Mouse (Mus musculus): ENCODE measurements around the gene Akap8. TPM values are rescaled to one million over a fixed set of nuclear protein-coding genes. Genes with fewer than 3 reads are reported as not detected.

Akap8 gene
- 143 and 145 TPM in 2 replicates for polyA plus RNA-seq (2016; fragmentation: Nextera tagmentation; extraction: Ambion mirVana)

DNA sequence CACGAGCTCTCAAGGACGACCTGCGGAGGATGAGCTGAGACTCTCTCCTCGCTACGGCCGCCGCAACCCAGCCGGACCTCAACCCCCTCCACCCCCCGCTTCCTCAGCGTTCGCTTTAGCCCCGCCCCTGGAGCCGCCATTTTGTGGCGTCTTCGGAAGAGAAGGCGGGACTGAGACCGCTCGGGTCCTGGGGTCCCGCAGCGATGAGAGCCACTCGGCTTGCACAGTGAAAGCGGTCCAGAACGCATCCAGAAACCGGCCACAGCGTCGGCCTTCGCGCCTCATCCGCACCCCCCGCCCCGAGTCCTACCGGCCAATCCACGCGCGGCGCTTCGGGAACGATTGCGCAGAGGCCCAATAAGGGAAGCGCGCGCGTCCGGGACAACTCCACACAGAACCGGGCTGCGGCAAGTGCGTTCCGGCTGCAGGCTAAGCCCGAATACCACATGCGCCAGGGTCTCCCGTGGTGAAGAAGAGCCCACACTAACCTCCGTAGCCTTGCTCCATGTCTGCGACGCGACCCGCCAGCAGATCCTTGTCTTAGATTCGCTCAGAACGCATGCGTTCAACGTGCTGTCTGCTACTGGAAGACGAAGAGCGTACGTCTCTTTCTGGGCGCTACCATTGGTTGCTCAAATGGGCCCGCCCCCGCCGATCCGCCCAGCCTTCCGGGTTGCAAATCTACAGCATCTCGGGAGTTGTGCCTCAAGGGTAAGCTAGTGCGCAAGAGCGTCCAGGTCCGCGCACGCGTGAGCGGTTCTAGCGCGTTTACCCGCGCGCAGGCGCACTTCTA, at the start of gene Akap8:
Akap8 (minus strand) TSS at position 642 of the 793 bp plus-strand sequence.
- ATAC-seq (ENCODE audit: low FRiP score): peak; percentile 98
- no peaks in the 10 kb centered on the region for H3K9me3 ChIP-seq
- peak within 1 kb of the TSS; percentile 96 for H3K4me3 ChIP-seq (replicated peaks)
- H3K27me3 ChIP-seq: no peaks in the 10 kb centered on the region
- WGBS: under 1% methylated on average over 81 of the region's 83 CpGs
- peak within 1 kb of the TSS; percentile 88 for H3K9ac ChIP-seq
- peak within 1 kb of the TSS; percentile 94 for H3K4me2 ChIP-seq
- peaks cover 28% of the 10 kb centered on the region for H3K4me1 ChIP-seq
- H3K36me3 ChIP-seq (replicated peaks): peaks cover 43% of the 10 kb centered on the region
- peak within 1 kb of the TSS; percentile 93 for H3K27ac ChIP-seq

DNA sequence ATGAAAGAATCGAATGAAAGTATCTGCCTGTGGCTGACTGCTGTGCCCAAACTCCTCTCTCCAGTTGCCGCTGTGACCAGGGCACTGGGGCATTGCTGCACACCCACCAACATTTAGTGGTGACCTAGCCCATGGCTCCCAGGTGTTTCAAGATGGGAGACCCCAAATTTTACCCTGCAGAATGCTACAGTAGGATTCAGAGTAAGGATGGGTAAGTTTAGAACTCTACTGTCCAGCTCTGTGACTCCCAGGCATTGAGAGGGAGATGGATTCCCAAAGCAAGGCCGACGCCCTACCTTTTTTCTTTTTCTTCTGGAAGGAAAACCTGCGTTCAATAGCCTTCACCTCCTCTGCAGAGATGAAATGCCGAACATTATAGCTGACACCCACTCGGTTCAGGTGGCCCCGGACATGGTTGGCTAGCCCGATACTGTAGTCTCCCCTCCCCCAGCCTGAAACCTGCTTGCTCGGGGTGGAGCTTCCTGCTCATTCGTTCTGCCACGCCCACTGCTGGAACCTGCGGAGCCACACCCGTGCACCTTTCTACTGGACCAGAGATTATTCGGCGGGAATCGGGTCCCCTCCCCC, 48.0 kb upstream of the Akap8 start:
- peak overlapping the region; percentile 31 for H3K4me3 ChIP-seq (replicated peaks)
- H3K27ac ChIP-seq: 0 out of 2 replicates have a peak overlapping the region, but pooled peaks have one; percentile 46
- H3K9me3 ChIP-seq: no peaks in the 10 kb centered on the region
- H3K9ac ChIP-seq: no peak overlapping the region
- 12% methylated on average over 13 of the region's 17 CpGs for WGBS
- peak; percentile 47; the same call in 1 of the 2 replicates for ATAC-seq (ENCODE audit: low FRiP score)
- peaks cover 15% of the 10 kb centered on the region for H3K4me1 ChIP-seq
- no peaks in the 10 kb centered on the region for H3K27me3 ChIP-seq
- H3K36me3 ChIP-seq (replicated peaks): no peaks in the 10 kb centered on the region
- H3K4me2 ChIP-seq: peak overlapping the region; percentile 49

DNA sequence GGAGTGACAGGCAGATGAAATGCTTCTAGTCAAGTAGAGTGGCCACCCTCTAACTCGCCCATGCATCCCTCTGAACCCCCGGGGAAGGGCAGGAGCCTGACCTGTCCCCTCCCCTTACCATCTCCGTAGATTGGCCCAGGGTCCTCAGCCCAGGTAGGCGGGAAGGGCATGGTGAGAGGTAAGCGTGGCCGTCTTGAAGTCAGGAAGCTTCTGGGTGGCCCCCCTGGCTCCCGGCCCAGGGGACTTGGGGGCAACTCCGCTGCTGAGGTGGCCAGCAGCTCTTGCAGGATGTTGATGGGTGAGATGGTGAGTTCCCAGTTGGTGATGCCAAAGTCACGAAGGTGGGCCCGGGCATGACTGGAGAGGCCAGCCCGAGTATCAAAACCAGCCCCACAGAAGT, 46.7 kb upstream of the Akap8 start:
- H3K27ac ChIP-seq: no peak overlapping the region
- no peak overlapping the region for H3K4me2 ChIP-seq
- no peak overlapping the region for H3K9ac ChIP-seq
- no peak for ATAC-seq (ENCODE audit: low FRiP score)
- no peaks in the 10 kb centered on the region for H3K9me3 ChIP-seq
- WGBS: 93% methylated on average over 11 of the region's 11 CpGs
- H3K4me1 ChIP-seq: peaks cover 24% of the 10 kb centered on the region
- H3K27me3 ChIP-seq: no peaks in the 10 kb centered on the region
- H3K36me3 ChIP-seq (replicated peaks): no peaks in the 10 kb centered on the region
- H3K4me3 ChIP-seq (replicated peaks): no peak overlapping the region

DNA sequence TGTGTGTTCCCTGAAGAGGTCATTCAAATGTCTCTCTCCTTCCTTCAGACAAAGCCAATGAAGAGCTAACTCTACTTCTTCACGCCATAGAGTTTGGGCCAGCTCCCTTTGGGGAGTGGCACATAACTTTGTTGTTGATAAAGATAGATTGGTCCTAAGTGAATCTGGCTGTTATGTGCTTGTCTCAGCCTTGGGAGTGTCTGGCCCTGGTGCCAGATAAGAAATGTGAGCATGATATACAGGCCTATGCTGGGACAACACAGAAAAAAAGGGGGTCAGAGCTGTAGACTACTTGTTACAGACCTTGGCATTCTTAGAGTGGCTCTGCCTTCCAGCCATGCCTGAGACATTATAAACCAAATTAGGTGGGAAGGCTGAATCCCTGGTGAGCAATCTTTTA, 44.3 kb upstream of the Akap8 start:
- H3K9me3 ChIP-seq: no peaks in the 10 kb centered on the region
- H3K36me3 ChIP-seq (replicated peaks): peaks cover 23% of the 10 kb centered on the region
- H3K27me3 ChIP-seq: no peaks in the 10 kb centered on the region
- no peak for ATAC-seq (ENCODE audit: low FRiP score)
- H3K9ac ChIP-seq: no peak overlapping the region
- H3K4me3 ChIP-seq (replicated peaks): 0 out of 2 replicates have a peak overlapping the region, but pooled peaks have one; percentile 91
- H3K4me1 ChIP-seq: peaks cover 36% of the 10 kb centered on the region
- H3K4me2 ChIP-seq: no peak overlapping the region
- H3K27ac ChIP-seq: no peak overlapping the region
- 85% methylated on average over 1 of the region's 1 CpGs for WGBS

- Histone ChIP-seq H3K36me3 (replicated peaks) (peaks cover 27% of the 10 kb centered on the region), H3K4me2 (peak overlapping the region; percentile 87), H3K4me1 (peaks cover 36% of the 10 kb centered on the region), H3K27ac (peak overlapping the region; percentile 65), H3K9me3 (no peaks in the 10 kb centered on the region), H3K4me3 (replicated peaks) (peak overlapping the region; percentile 91), H3K9ac (peak overlapping the region; percentile 97; the same call in 1 of the 2 replicates), H3K27me3 (no peaks in the 10 kb centered on the region)
- WGBS: 62% methylated on average over 5 of the region's 5 CpGs
- 0 out of 2 replicates have a peak, but pooled peaks have one; percentile 12 for ATAC-seq (ENCODE audit: low FRiP score)
Observed at GRCm38 (mm10) chr17:32364850-32365249, 43.8 kb upstream of the Akap8 start.

- under 1% methylated on average over 46 of the region's 47 CpGs for WGBS
- H3K9me3 ChIP-seq: no peaks in the 10 kb centered on the region
- H3K4me1 ChIP-seq: peaks cover 36% of the 10 kb centered on the region
Observed at GRCm38 (mm10) chr17:32364331-32364730, 43.3 kb upstream of the Akap8 start.

DNA sequence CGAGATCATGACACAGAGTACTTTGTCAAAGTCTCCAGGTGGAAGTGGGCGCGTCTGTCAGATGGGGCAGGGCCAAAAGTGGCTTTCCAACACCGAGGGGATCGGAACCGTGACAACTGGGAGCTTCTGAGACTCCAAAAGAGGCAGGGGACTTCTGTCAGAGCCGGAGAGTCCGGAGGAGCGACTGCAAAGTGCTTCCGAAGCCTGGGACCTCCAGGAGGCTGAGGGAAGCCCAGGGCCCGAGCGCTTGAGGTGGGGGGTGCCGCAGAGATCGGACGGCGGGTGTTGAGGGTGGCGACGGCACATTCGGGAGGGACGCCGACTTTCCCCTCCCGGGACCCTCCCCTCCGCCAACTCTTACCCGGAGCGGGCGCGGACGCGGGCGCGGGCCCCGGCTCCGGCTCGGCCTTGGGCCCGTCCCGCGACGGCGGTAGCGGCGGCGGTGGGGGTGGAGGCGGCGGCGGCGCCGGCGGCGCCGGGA, 42.8 kb upstream of the Akap8 start:
- peaks cover 33% of the 10 kb centered on the region for H3K4me1 ChIP-seq

More at GRCm38 (mm10) chr17:32364331-32364730, 43.3 kb upstream of the Akap8 start:
- Histone ChIP-seq H3K9ac (peak overlapping the region; percentile 97), H3K4me3 (replicated peaks) (peak overlapping the region; percentile 91), H3K4me2 (peak overlapping the region; percentile 87), H3K36me3 (replicated peaks) (peaks cover 33% of the 10 kb centered on the region), H3K27me3 (no peaks in the 10 kb centered on the region), H3K27ac (peak overlapping the region; percentile 74)
- peak; percentile 94 for ATAC-seq (ENCODE audit: low FRiP score)

GRCm38 (mm10) chr17:32362686-32363085, 41.6 kb upstream of the Akap8 start:
- Histone ChIP-seq H3K27me3 (no peaks in the 10 kb centered on the region), H3K4me1 (peaks cover 30% of the 10 kb centered on the region), H3K9ac (peak overlapping the region; percentile 97; the same call in 1 of the 2 replicates), H3K36me3 (replicated peaks) (peaks cover 49% of the 10 kb centered on the region), H3K27ac (no peak overlapping the region), H3K4me3 (replicated peaks) (peak overlapping the region; percentile 91), H3K9me3 (no peaks in the 10 kb centered on the region), H3K4me2 (peak overlapping the region; percentile 87)
- 87% methylated on average over 4 of the region's 4 CpGs for WGBS
- ATAC-seq (ENCODE audit: low FRiP score): no peak

More for the DNA sequence above, 42.8 kb upstream of the Akap8 start:
- peak; percentile 75 for ATAC-seq (ENCODE audit: low FRiP score)
- peak overlapping the region; percentile 74 for H3K27ac ChIP-seq
- H3K4me2 ChIP-seq: peak overlapping the region; percentile 87
- H3K36me3 ChIP-seq (replicated peaks): peaks cover 37% of the 10 kb centered on the region
- peak overlapping the region; percentile 91 for H3K4me3 ChIP-seq (replicated peaks)
- WGBS: under 1% methylated on average over 26 of the region's 50 CpGs
- no peaks in the 10 kb centered on the region for H3K9me3 ChIP-seq
- peak overlapping the region; percentile 97 for H3K9ac ChIP-seq
- H3K27me3 ChIP-seq: no peaks in the 10 kb centered on the region

DNA sequence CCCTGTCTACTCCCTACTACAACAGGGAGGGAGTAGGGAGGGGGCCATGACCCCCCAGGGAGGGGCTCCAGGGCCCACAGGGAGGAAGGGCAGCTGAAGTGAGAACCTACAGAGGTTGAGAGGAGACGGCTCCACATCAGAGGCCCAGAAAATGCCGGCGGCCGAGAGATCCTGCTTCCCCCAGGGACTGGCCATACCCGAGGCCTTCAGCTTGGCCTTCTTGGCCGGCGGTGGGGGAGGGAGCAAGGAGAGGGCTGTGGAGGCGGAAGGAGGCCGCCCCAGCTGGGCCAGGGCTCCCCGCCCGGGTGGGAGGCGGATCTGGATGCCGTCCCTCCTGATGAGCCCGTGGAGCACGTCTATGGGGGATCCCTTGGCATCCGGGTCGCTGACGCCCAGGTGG, 38.9 kb upstream of the Akap8 start:
- no peak for ATAC-seq (ENCODE audit: low FRiP score)
- 91% methylated on average over 16 of the region's 18 CpGs for WGBS

GRCm38 (mm10) chr17:32358943-32359340, 37.9 kb upstream of the Akap8 start:
- 96% methylated on average over 6 of the region's 6 CpGs for WGBS
- no peaks in the 10 kb centered on the region for H3K9me3 ChIP-seq
- peaks cover 24% of the 10 kb centered on the region for H3K4me1 ChIP-seq
- H3K4me2 ChIP-seq: no peak overlapping the region
- no peaks in the 10 kb centered on the region for H3K27me3 ChIP-seq
- no peak overlapping the region for H3K4me3 ChIP-seq (replicated peaks)
- H3K27ac ChIP-seq: no peak overlapping the region
- ATAC-seq (ENCODE audit: low FRiP score): no peak
- H3K9ac ChIP-seq: no peak overlapping the region
- peaks cover 86% of the 10 kb centered on the region for H3K36me3 ChIP-seq (replicated peaks)

More for the DNA sequence above, 38.9 kb upstream of the Akap8 start:
- H3K4me1 ChIP-seq: peaks cover 26% of the 10 kb centered on the region
- no peak overlapping the region for H3K4me2 ChIP-seq
- H3K9me3 ChIP-seq: no peaks in the 10 kb centered on the region
- H3K36me3 ChIP-seq (replicated peaks): peaks cover 77% of the 10 kb centered on the region
- no peak overlapping the region for H3K4me3 ChIP-seq (replicated peaks)
- no peak overlapping the region for H3K27ac ChIP-seq
- H3K27me3 ChIP-seq: no peaks in the 10 kb centered on the region
- no peak overlapping the region for H3K9ac ChIP-seq

DNA sequence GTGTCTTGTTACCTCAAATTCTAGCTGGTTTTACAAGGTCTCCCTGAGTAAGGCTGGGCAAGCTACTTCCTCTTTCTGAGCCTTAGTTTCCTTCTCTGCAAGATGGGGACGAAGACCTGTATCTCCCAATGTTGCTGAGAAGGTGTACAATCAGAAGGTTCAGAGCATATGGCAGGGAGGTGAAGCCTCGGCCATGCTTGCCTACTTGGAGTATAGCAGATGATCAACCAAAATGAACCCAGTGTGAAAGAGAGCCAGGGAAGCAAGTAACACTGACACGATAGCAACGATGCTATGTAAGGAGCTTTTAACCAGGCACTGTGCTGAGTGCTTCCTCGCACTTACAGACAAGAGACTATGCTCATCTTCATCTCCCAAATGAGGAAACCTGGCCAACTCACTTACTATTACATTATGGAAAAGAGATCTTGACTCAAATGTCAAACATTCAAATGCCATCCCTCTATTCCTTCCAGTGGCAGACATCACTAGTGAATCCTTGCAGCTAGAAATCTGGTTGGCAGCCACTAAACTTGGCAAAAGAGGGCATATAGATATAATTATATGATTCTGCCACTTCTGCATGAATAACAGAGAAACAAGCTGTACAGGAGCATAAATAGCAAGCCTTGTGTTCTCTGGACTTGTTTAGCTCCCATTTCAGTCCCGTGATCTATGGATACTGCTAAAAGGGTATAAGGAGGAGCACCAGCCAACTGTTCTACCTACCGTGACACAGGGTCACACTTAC, 37.3 kb upstream of the Akap8 start:
- Histone ChIP-seq H3K4me2 (no peak overlapping the region), H3K4me1 (peaks cover 22% of the 10 kb centered on the region), H3K4me3 (replicated peaks) (no peak overlapping the region), H3K27me3 (no peaks in the 10 kb centered on the region), H3K36me3 (replicated peaks) (peaks cover 92% of the 10 kb centered on the region), H3K9me3 (no peaks in the 10 kb centered on the region), H3K27ac (no peak overlapping the region), H3K9ac (no peak overlapping the region)
- whole genome bisulfite sequencing: 92% methylated on average over 7 of the region's 7 CpGs
- no peak for ATAC-seq (ENCODE audit: low FRiP score)
